In the genomic region with DNA sequence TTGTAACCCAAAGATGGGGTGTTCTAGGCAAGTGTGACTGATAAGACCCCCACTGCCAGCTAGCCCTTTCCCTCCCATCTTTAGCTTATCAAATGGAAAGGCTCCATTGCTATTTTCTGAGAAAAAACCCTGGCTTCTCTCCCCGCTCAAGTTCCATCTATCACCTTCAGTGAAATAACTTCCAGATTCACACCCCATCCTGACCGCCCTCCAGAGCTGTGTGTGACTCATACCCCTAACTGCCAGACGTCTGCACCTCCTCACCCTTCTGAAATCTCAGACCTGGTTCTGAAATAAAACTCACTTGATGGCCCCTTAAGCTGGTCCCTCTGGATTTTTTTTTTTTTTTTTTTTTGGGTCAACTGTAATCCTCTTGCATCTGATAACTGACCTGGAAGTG, we compare ENCODE assay signal across 17 mouse cellular contexts. TPM values are rescaled to one million over a fixed set of nuclear protein-coding genes. Genes with fewer than 3 reads are reported as not detected.
"Had no signal": no experiment of that assay in that cellular context is flagged by ENCODE, and none has a peak within 500 bp of the region (broad histone marks: within the 10 kb centered on the region; RNA-seq: fewer than 3 reads in every experiment).

No protein-coding gene starts in this region.

- ATAC-seq: midbrain, embryonic 13.5 days; midbrain, embryonic 15.5 days had no signal

- H3K36me3 ChIP-seq: midbrain, embryonic 13.5 days; midbrain, embryonic 15.5 days; neural tube, embryonic 12.5 days; stomach, embryonic 15.5 days had no signal

- H3K4me2 ChIP-seq: lung, embryonic 14.5 days; midbrain, embryonic 11.5 days; midbrain, embryonic 13.5 days; midbrain, embryonic 15.5 days; neural tube, embryonic 12.5 days; stomach, embryonic 15.5 days had no signal

- H3K27ac ChIP-seq: midbrain, embryonic 13.5 days; midbrain, embryonic 15.5 days; neural tube, embryonic 12.5 days; stomach, embryonic 15.5 days; stomach, postnatal 0 days had no signal

- H3K9me3 ChIP-seq: midbrain, embryonic 13.5 days; midbrain, embryonic 15.5 days; neural tube, embryonic 12.5 days; stomach, embryonic 15.5 days had no signal

- H3K4me3 ChIP-seq: midbrain, embryonic 13.5 days; midbrain, embryonic 15.5 days; neural tube, embryonic 12.5 days; stomach, embryonic 15.5 days had no signal

- DNase-seq: lung, adult 18-20 months; lung, embryonic 14.5 days; lung, postnatal 10 days; lung, postnatal 4 days; right cerebral cortex, postnatal 14 days; thymus, adult 2 months; thymus, postnatal 25 days; thymus, postnatal 4 days had no signal

- H3K9ac ChIP-seq: lung, embryonic 14.5 days; midbrain, embryonic 13.5 days; midbrain, embryonic 15.5 days; neural tube, embryonic 12.5 days; stomach, embryonic 15.5 days had no signal

RNA-seq across cellular contexts. Expression of gene Sh3rf3, which starts 5.2 kb away (rescaled TPM):
- total RNA-seq: megakaryocyte, adult 5-6 weeks; monocyte, adult 5-6 weeks; neutrophil, adult 5-6 weeks had no signal
